Mouse (Mus musculus) spleen, postnatal 10 days (tissue): ENCODE results near the gene Spaca7.
"Not testable (repeated sequence)": the region's sequence is repeated elsewhere in the genome, so short reads cannot be mapped to it uniquely, and the experiment has no call there.

ENCODE experiments used
- DNase-seq, 2 experiments: peaks; one replicate each; pipeline ENCODE4 v3.0.0; 2021 to 2022; ENCODE audit warnings: low spot score in 2 of 2

The Spaca7 gene

GRCm38 (mm10) chr8:12609752-12610449 is 37.1 kb downstream of the Spaca7 start:
- DNase-seq, result no peak

- no peak for DNase-seq
Measured at GRCm38 (mm10) chr8:12613201-12613600, 40.4 kb downstream of the Spaca7 start.

- not testable (repeated sequence) for DNase-seq
Measured at GRCm38 (mm10) chr8:12617369-12617768, 44.5 kb downstream of the Spaca7 start.

- no peak for DNase-seq
Measured at GRCm38 (mm10) chr8:12621550-12622222, 48.9 kb downstream of the Spaca7 start.

GRCm38 (mm10) chr8:12625890-12626289 is 53.1 kb downstream of the Spaca7 start:
- DNase-seq, result no peak

GRCm38 (mm10) chr8:12629079-12629478 is 56.2 kb downstream of the Spaca7 start:
- peak in 1 of 2 experiments; percentile 33 for DNase-seq

- no peak for DNase-seq
Measured at GRCm38 (mm10) chr8:12635366-12635765, 62.5 kb downstream of the Spaca7 start.

GRCm38 (mm10) chr8:12638446-12638845 is 65.6 kb downstream of the Spaca7 start:
- DNase-seq, result no peak

GRCm38 (mm10) chr8:12641527-12641926 is 68.7 kb downstream of the Spaca7 start:
- no peak for DNase-seq

GRCm38 (mm10) chr8:12644341-12644740 is 71.5 kb downstream of the Spaca7 start:
- DNase-seq, result no peak

GRCm38 (mm10) chr8:12644894-12645293 is 72.1 kb downstream of the Spaca7 start:
- no peak for DNase-seq

GRCm38 (mm10) chr8:12646536-12646935 is 73.7 kb downstream of the Spaca7 start:
- no peak for DNase-seq

GRCm38 (mm10) chr8:12648951-12649350 is 76.1 kb downstream of the Spaca7 start:
- no peak for DNase-seq
